Mouse (Mus musculus) embryonic facial prominence, embryonic 10.5 days (tissue): Measurements from ENCODE around the gene Csrp3. TPM values are rescaled to one million over a fixed set of nuclear protein-coding genes. Genes with fewer than 3 reads are reported as not detected.
A peak's percentile ranks its signal among the peaks of the same experiment; 100 is the strongest.

Source experiments
- DNase-seq: peaks from one replicate; pipeline ENCODE4 v3.0.0-alpha.2; 2017; ENCODE audit warnings: low spot score
- H3K27ac ChIP-seq: fragments of 300-500 bp; sonication (generic); replicated peaks from 2 replicates; pipeline ENCODE4 v1.5.1; 2016; ENCODE audit warnings: mild to moderate bottlenecking
- H3K27me3 ChIP-seq: fragments of 300-500 bp; sonication (generic); replicated peaks from 2 replicates; pipeline ENCODE4 v1.6.1; 2016; ENCODE audit warnings: low read depth, mild to moderate bottlenecking; ENCODE audit not compliant: poor library complexity, severe bottlenecking
- H3K36me3 ChIP-seq: fragments of 300-500 bp; sonication (generic); replicated peaks from 2 replicates; pipeline ENCODE4 v1.6.1; 2016; ENCODE audit warnings: mild to moderate bottlenecking, moderate library complexity
- H3K4me1 ChIP-seq: fragments of 300-500 bp; sonication (generic); 2 replicates; pipeline ENCODE4 v1.6.1; 2016
- H3K4me3 ChIP-seq: fragments of 300-500 bp; sonication (generic); 2 replicates; pipeline ENCODE4 v1.5.1; 2016; ENCODE audit warnings: mild to moderate bottlenecking, moderate library complexity
- H3K9me3 ChIP-seq: fragments of 300-500 bp; sonication (generic); 2 replicates; pipeline ENCODE4 v1.6.1; 2016; ENCODE audit warnings: mild to moderate bottlenecking
- WGBS: fragments of 180-500 bp; shearing (Covaris S2); methylation state at CpG from one replicate; pipeline ENCODE4 v1.1.7; 2016; 5-methylcytosine and 5-hydroxymethylcytosine counted together
- polyA plus RNA-seq: library from polyadenylated mRNA; unstranded; fragments of >200 nt; fragmentation: Nextera tagmentation; extraction: Ambion mirVana; gene quantifications from 2 replicates; pipeline ENCODE4 v1.2.1, GENCODE M21; 2016

The Csrp3 gene
- polyA plus RNA-seq, 1 experiment from 2014 or later = 0.57 TPM

DNA sequence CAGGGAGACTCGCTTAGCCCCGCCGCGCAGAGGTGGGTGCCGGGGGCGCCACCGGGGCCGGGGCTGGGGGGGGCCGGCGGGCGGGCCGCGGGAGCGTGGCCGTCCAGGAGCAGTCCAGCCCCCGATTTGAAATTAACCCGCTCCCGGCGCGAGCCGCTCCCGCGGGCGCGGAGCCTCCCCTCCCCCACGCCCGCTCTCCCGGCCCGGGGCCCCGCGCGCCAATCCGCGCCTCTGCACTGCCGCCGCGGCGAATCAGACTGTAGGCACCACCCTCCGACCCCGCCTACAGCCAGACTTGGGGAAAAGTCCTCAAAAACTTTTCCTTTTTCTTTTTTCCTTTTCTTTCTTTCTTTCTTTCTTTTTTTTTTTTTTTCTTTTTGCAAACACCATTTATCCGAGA lies 33.7 kb upstream of the Csrp3 start, which contains the start of gene E2f8:
TSS of gene E2f8 (minus strand) at position 111 of the 400 bp plus-strand sequence.
- WGBS = under 1% methylated on average over 41 of the region's 41 CpGs
- peaks cover 26% of the 10 kb centered on the region for H3K36me3 ChIP-seq

DNA sequence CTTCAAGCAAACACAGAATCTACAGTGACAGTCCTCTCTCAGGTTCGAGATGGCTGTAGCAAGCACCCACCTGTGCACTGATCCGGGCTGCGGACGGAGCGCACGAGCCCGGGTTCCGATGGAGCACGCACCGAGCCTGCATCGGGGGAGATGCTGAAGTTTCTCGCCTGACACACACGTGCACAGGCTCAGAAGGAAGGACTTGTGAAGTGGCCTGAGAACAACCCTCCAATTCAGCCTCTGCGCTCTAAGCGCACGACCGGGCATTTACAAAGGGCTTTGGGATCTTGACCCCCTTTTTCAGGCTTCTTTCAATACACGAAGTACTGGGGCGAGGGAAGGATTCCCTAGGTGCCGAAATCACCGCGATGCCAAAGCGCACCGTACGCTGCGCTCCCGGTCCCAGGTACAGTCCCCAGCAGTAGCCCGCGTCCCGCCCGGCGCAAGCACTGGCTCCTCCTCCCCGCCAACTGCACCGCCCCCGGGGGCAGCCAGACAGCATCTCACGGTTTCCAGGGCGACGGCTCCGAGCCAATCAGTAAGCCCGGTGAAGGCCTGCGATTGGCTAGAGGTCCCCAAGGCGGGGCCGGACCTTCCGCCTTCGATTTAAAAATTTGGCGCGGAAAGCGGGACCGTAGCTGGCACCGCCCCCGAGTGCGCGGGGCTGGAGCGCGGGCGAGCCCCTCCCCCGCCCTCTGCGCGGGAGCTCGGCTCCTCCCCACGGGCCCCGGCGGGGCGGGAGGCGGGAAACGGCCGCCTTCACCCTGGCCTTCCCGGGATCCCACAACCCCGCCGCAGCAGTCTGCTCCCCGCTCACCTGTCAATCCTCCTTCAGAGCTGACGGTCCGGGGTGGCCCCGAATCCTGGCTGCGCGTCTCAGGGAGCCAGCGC lies 33.0 kb upstream of the Csrp3 start:
- peaks cover 17% of the 10 kb centered on the region for H3K4me1 ChIP-seq
- H3K27me3 ChIP-seq = peaks cover 40% of the 10 kb centered on the region
- peaks cover 33% of the 10 kb centered on the region for H3K36me3 ChIP-seq
- peak; percentile 99 for DNase-seq
- WGBS = under 1% methylated on average over 77 of the region's 77 CpGs
- H3K27ac ChIP-seq = peak overlapping the region; percentile 99
- peak overlapping the region; percentile 90 for H3K4me3 ChIP-seq
- H3K9me3 ChIP-seq = no peaks in the 10 kb centered on the region

More for the DNA sequence above, 33.7 kb upstream of the Csrp3 start, which contains the start of gene E2f8:
- Histone ChIP-seq H3K9me3 (no peaks in the 10 kb centered on the region), H3K27me3 (peaks cover 43% of the 10 kb centered on the region), H3K4me1 (peaks cover 17% of the 10 kb centered on the region), H3K4me3 (peak within 1 kb of the TSS; percentile 90), H3K27ac (peak within 1 kb of the TSS; percentile 99)
- peak; percentile 88 for DNase-seq

DNA sequence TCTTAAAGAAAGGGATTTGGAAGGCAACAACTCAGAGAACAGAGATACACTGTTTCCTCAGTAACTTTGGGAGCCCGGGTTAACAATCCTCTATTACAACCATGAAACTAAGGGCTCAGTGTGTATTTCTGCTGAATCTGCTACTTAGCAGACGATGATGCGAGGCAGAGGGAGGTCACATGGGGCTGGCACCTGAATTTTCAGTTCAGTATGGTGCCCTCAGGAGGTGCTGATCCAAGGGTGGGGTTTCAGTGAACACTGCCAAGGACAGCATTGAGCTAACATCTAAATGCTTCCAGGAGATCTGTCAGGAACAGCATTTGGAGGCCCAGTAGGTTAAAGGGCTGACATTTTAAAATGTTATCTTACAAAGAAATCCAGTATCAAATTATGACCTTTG lies 31.7 kb upstream of the Csrp3 start:
- Histone ChIP-seq H3K4me1 (peaks cover 17% of the 10 kb centered on the region), H3K9me3 (no peaks in the 10 kb centered on the region), H3K4me3 (peak overlapping the region; percentile 90), H3K27me3 (peaks cover 28% of the 10 kb centered on the region), H3K36me3 (peaks cover 45% of the 10 kb centered on the region), H3K27ac (no peak overlapping the region)
- no peak for DNase-seq
- WGBS = 51% methylated on average over 3 of the region's 3 CpGs

DNA sequence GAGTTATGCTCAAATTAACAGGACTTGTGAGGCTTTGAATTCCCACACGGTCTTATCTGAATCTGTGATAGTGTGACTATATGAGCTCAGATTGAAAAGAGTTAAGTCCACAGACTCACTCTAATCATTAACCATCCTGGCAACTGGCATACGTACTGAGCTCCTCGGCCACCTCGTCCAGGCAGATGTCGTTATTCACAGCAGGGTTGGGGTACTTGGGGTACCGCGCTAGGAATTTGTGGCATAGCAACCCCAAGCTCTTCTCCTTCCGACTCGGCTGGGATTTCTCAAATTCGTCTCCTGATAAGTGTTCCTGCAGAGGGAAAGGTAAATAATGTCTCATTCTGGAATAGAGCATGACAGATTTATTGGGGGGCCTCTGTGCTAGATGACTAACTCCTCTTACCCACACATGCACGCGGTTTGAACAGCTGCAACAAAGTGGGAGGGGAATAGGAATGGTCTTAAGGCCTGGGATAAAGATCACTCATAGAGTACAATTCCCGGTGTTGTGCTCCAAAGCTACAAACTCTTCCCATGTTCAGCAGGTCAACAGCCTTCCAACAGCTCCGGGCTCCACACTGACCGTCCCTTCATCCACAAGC lies 30.1 kb upstream of the Csrp3 start:
- Histone ChIP-seq H3K4me1 (peaks cover 17% of the 10 kb centered on the region), H3K4me3 (no peak overlapping the region), H3K36me3 (peaks cover 62% of the 10 kb centered on the region), H3K27me3 (peaks cover 11% of the 10 kb centered on the region), H3K9me3 (no peaks in the 10 kb centered on the region), H3K27ac (no peak overlapping the region)
- 95% methylated on average over 15 of the region's 15 CpGs for WGBS
- no peak for DNase-seq

- Histone ChIP-seq H3K4me1 (peaks cover 9% of the 10 kb centered on the region), H3K36me3 (peaks cover 76% of the 10 kb centered on the region), H3K9me3 (no peaks in the 10 kb centered on the region), H3K27me3 (no peaks in the 10 kb centered on the region), H3K27ac (no peak overlapping the region), H3K4me3 (no peak overlapping the region)
- peak; percentile 49 for DNase-seq
- 77% methylated on average over 4 of the region's 4 CpGs for WGBS
Observed at GRCm38 (mm10) chr7:48876526-48876925, 28.7 kb upstream of the Csrp3 start.

DNA sequence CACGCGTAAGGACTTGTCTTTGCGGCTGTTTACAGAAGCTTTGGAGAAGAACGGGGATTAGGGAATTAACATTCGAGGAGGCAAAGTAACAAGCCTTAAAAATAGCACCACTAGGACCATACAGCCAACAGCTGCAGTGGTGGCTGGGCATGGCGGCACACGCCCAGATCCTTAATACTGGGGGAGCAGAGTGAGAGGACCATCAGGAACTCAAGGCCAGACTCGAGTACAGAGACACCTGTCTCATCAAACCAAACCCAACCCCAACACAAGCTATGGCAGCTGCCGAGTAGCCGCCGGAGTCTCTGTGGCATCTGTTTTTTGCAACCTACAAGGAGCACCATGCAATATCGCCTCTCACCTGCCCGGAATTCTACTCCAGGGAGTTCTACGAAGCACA lies 27.3 kb upstream of the Csrp3 start:
- no peak for DNase-seq
- peaks cover 9% of the 10 kb centered on the region for H3K4me1 ChIP-seq
- H3K27me3 ChIP-seq = no peaks in the 10 kb centered on the region
- no peak overlapping the region for H3K4me3 ChIP-seq
- peaks cover 90% of the 10 kb centered on the region for H3K36me3 ChIP-seq
- H3K9me3 ChIP-seq = no peaks in the 10 kb centered on the region
- no peak overlapping the region for H3K27ac ChIP-seq
- WGBS = 91% methylated on average over 14 of the region's 14 CpGs

DNA sequence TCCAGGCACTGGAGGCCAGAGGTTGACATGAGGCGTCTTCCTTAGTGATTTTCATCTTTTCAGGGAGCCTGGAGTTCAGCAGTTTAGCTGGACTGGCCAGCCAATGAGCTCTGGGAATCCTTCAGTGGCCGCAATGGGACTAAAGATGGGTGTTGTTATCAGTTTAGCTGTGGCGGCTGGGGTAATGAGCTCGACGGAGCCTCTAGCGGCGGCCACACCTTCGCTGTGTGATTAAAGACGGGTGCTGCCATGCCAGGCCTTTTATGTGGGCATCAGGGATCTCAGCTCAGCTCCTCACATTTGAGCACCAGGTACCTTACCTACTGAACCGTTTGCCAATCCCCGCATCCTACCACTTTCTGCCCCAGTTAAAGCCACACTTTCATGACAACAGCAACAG lies 23.5 kb upstream of the Csrp3 start:
- no peak overlapping the region for H3K27ac ChIP-seq
- H3K4me1 ChIP-seq = no peaks in the 10 kb centered on the region
- H3K9me3 ChIP-seq = no peaks in the 10 kb centered on the region
- no peaks in the 10 kb centered on the region for H3K27me3 ChIP-seq
- WGBS = 92% methylated on average over 11 of the region's 11 CpGs
- H3K4me3 ChIP-seq = no peak overlapping the region
- peaks cover 100% of the 10 kb centered on the region for H3K36me3 ChIP-seq
- no peak for DNase-seq

GRCm38 (mm10) chr7:48870579-48871180 lies 22.8 kb upstream of the Csrp3 start:
- DNase-seq = no peak
- Histone ChIP-seq H3K4me3 (no peak overlapping the region), H3K27me3 (no peaks in the 10 kb centered on the region), H3K9me3 (no peaks in the 10 kb centered on the region), H3K36me3 (peaks cover 100% of the 10 kb centered on the region), H3K4me1 (no peaks in the 10 kb centered on the region), H3K27ac (no peak overlapping the region)
- 93% methylated on average over 21 of the region's 21 CpGs for WGBS

DNA sequence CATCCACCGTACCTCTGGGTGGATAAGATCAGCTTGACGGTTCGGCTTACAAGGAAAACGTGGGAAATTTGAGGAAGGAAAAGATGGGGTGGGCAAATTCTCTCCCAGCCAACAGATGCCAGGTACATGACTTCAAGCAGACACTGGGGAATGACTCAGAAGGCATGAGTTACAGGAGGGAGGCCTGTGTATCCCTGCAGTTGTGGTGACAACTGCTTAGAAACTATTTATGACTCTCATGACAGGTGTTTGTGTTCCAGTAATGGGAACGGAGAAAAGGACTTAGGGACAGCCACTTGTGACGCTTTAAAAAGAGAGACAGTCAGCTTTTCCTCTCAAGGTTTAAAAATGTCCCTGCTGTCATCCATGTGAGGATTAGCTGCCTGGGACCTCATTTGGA lies 22.3 kb upstream of the Csrp3 start:
- DNase-seq = no peak
- no peaks in the 10 kb centered on the region for H3K9me3 ChIP-seq
- no peaks in the 10 kb centered on the region for H3K27me3 ChIP-seq
- no peak overlapping the region for H3K27ac ChIP-seq
- peaks cover 100% of the 10 kb centered on the region for H3K36me3 ChIP-seq
- no peak overlapping the region for H3K4me3 ChIP-seq
- WGBS = 87% methylated on average over 6 of the region's 6 CpGs
- no peaks in the 10 kb centered on the region for H3K4me1 ChIP-seq

DNA sequence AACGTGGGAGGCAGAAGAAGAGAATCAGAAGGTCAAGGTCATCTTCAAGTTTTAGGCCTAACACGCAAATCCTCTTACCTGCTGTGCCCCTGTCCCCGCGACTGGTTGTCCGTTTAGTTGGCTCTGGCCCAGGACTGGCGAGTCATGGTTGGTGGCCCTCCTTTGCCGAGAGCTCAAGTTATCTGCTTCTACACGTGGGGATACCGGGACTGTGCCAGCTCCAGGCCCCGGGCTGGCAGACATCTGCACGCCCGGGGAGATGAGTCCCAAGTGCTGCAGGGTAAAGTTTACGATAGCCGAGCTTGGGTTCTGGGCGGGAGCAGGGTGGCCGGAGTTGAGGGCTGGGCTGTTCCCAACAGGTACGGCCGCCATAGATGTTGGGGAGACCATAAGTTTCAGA lies 19.7 kb upstream of the Csrp3 start:
- Histone ChIP-seq H3K36me3 (peaks cover 88% of the 10 kb centered on the region), H3K4me3 (no peak overlapping the region), H3K27ac (no peak overlapping the region), H3K9me3 (no peaks in the 10 kb centered on the region), H3K4me1 (no peaks in the 10 kb centered on the region), H3K27me3 (no peaks in the 10 kb centered on the region)
- no peak for DNase-seq
- 94% methylated on average over 18 of the region's 18 CpGs for WGBS

DNA sequence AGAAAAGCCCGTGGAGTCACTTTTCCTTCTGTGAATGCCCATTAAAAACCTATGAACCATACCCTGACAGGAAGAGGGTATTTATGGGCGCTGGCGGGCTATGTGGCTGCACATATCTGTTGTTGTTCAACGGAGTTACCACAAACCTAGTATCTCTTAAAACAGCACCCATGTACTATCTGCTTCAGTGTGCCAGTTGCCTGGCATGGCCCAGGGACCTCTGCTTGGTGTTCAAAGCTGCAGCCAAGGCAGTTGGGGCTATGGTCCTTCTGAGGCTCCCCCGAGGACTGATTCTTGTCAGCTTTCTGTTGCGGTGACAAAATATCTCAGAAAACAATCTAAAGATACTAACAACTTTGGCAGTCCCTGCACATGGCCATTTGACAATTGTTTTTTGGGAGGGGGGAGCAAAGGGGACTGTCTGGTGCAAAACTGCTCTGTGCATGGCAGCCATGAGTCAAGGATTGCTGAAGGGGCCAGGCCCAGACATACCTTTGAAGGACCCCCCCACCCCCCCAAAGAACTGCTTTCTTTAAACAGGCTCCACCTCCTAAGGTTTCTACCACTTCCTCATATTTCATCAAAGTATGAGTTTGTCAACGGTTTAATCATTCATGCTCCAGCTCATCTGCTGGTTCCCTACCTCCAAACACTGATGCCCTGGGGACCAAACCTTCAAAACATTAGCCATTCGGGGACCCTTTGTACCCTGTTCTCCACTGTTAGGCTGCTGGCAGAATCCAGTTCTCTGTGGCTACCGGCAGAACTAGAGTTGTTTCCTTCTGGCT lies 17.0 kb upstream of the Csrp3 start:
- DNase-seq = no peak
- Histone ChIP-seq H3K4me1 (no peaks in the 10 kb centered on the region), H3K27me3 (no peaks in the 10 kb centered on the region), H3K4me3 (no peak overlapping the region), H3K36me3 (peaks cover 61% of the 10 kb centered on the region), H3K27ac (no peak overlapping the region), H3K9me3 (no peaks in the 10 kb centered on the region)
- WGBS = 93% methylated on average over 9 of the region's 9 CpGs

DNA sequence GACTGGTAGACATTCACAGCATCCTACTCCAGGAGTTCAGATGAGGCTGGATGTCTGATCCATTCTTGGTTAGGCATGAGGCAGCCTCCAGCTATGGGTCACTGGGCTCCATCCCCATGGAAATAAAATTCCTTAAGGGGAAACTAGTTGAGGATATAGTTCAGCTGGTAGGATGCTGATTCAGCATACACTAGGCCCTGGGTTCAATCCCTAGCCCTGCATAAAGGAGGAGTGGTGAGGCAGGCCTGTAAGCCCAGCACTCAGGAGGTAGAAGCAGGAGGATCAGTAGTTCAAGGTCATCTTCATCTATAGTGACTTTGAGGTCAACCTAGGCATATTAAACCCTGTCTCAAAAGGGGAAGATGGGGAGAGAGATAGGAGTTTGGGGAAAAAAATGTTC lies 16.4 kb upstream of the Csrp3 start:
- Histone ChIP-seq H3K36me3 (peaks cover 54% of the 10 kb centered on the region), H3K27me3 (no peaks in the 10 kb centered on the region), H3K27ac (no peak overlapping the region), H3K4me1 (no peaks in the 10 kb centered on the region), H3K4me3 (no peak overlapping the region), H3K9me3 (no peaks in the 10 kb centered on the region)
- no peak for DNase-seq
